Mouse (Mus musculus): ENCODE data around the gene Mogs. TPM values are rescaled to one million over a fixed set of nuclear protein-coding genes. Genes with fewer than 3 reads are reported as not detected.

Mogs gene
- polyA plus RNA-seq, 1 experiment from 2014 or later: 56.3 TPM

DNA sequence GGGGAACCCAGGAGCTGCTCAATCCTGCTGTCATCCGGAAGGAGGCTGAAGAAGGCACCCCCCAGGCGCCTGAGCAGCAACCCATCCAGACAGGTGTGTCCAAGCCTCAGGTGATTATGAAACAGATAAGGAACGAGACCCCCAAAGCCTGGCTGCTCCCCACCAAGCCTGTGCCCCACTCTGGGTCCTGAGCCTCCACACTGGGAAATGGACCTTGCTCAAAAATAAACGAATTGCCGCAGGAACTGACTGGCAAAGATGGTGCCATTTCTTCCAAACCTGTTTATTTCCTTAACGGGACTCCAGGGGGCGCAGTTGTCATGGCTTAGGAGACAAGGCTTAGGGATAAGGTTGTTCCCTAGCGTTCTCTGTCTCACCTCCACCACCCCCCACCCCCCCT is 47.4 kb downstream of the Mogs start:
- peak overlapping the region; percentile 48 for H3K9ac ChIP-seq
- H3K27me3 ChIP-seq (replicated peaks): peaks cover 23% of the 10 kb centered on the region
- ATAC-seq: peak; percentile 15
- peak overlapping the region; percentile 92 for H3K4me2 ChIP-seq (replicated peaks)
- H3K27ac ChIP-seq: no peak overlapping the region
- no peaks in the 10 kb centered on the region for H3K9me3 ChIP-seq
- peaks cover 20% of the 10 kb centered on the region; the same call in 1 of the 2 replicates for H3K4me1 ChIP-seq (replicated peaks)
- H3K36me3 ChIP-seq: no peaks in the 10 kb centered on the region
- WGBS: 3% methylated on average over 8 of the region's 8 CpGs
- peak overlapping the region; percentile 38 for H3K4me3 ChIP-seq (replicated peaks)

DNA sequence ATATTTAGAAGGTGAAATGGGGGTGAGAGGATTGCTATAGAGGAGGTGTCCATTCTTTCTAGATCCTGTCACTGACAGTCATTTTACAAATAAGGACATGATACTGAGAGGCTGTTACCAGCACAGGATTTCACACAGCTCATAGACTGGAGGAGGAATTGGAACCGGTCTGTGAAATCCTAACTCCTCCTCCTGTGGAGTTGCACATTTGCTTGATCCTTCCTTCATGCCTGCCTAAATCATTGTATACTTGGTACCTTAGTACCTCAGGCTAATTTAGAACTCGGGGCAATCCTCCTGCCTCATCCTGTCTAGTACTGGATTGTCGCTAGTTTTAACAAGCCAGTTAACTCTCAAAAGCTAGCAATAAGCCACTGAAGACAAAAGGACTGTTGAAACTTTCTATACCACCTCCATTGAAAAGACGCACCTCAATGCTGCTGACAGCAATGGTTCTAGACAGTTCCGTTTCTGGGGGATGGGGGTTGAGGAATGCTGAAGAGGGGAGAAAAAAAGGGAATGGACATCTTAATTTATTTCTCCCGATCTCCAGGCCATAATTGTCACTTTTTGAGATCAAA is 49.8 kb downstream of the Mogs start:
- peak; percentile 26 for ATAC-seq
- H3K9me3 ChIP-seq: no peaks in the 10 kb centered on the region
- H3K4me3 ChIP-seq (replicated peaks): peak overlapping the region; percentile 91
- WGBS: 4% methylated on average over 6 of the region's 6 CpGs
- peaks cover 23% of the 10 kb centered on the region for H3K27me3 ChIP-seq (replicated peaks)
- no peaks in the 10 kb centered on the region for H3K36me3 ChIP-seq
- H3K4me2 ChIP-seq (replicated peaks): peak overlapping the region; percentile 68
- peaks cover 24% of the 10 kb centered on the region for H3K4me1 ChIP-seq (replicated peaks)
- H3K27ac ChIP-seq: 0 out of 2 replicates have a peak overlapping the region, but pooled peaks have one; percentile 78
- peak overlapping the region; percentile 95 for H3K9ac ChIP-seq

DNA sequence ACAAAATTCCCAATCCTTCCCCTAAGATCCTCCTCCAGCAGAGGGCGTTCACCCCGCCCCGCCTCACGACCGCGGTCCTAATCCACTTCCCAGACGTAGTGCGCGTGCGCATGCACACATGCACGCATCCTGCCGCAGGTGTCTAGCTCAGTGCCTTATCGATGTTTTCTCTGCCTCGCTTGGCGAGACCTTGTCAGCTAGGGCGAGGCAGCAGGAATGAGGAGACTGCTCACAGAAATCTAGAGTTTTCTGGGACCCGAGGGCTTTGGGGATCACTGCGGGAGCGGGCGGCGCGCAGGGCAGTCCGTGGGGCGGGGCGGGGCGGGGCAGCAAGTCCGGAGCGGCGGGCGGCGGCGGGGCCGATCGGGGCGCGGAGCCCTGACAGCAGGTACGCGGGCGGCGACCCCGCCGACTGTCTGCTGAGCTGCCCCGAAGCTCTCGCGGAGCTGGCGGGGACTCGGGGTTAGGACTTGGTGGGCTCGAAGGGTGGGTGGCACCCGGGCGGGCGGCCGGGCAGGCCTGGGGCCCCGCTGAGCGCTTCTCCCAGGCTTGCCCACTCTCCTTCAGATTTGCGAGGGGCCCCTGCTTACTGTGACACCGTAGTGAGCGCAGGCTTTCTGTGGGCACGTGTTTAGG is 50.4 kb downstream of the Mogs start, which contains the start of gene Dctn1:
Gene Dctn1, plus strand, starts transcription at position 314 of the 636 bp plus-strand sequence.
- Histone ChIP-seq H3K4me1 (replicated peaks) (peaks cover 24% of the 10 kb centered on the region), H3K4me2 (replicated peaks) (peak within 1 kb of the TSS; percentile 68), H3K4me3 (replicated peaks) (peak within 1 kb of the TSS; percentile 91), H3K27me3 (replicated peaks) (peaks cover 20% of the 10 kb centered on the region), H3K27ac (peak within 1 kb of the TSS; percentile 78), H3K9me3 (no peaks in the 10 kb centered on the region), H3K36me3 (no peaks in the 10 kb centered on the region), H3K9ac (peak within 1 kb of the TSS; percentile 95)
- under 1% methylated on average over 55 of the region's 58 CpGs for WGBS
- ATAC-seq: peak; percentile 89

DNA sequence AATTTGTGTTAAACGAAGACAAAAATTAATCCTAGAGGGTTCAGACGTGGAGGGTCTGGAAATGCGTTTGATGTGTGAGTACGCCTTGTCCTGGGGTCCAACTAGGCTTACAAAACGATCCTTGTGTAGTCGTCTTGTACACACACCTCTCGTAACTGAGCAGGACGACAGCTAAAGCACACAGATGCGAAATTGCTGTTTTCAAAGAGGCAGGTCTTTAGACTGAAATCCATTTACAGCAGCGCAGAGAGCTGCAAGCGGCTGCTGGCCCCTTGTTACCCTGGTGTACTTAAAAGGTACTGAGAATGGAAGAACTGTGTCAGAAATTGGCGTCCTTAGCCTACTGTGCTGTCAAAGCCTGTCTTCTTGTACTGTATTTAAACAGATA is 50.9 kb downstream of the Mogs start:
- peak; percentile 7; the same call in 1 of the 2 replicates for ATAC-seq
- peak overlapping the region; percentile 91 for H3K4me3 ChIP-seq (replicated peaks)
- H3K9ac ChIP-seq: peak overlapping the region; percentile 95
- H3K36me3 ChIP-seq: no peaks in the 10 kb centered on the region
- H3K4me2 ChIP-seq (replicated peaks): peak overlapping the region; percentile 68
- H3K27me3 ChIP-seq (replicated peaks): peaks cover 15% of the 10 kb centered on the region
- H3K9me3 ChIP-seq: no peaks in the 10 kb centered on the region
- H3K4me1 ChIP-seq (replicated peaks): peaks cover 24% of the 10 kb centered on the region
- peak overlapping the region; percentile 78 for H3K27ac ChIP-seq
- WGBS: under 1% methylated on average over 12 of the region's 12 CpGs

MicroRNA genes within 50 kb of the gene (microRNA counts, 519-probe panel; counts per million panel counts)
- microRNA mmu-miR-3470a+mmu-miR-3470b: 2,026 counts per million, percentile 46 among the panel's probes with 10 or more counts

Other genes starting within 250 kb of the Mogs start
- 1.5 and 1.7 TPM in 2 replicates for gene Sema4f, start 175.7 kb upstream of the Mogs start, polyA plus RNA-seq (2015; fragmentation: Nextera tagmentation; extraction: Ambion mirVana)
- 0.26 and 0.78 TPM in 2 replicates for gene M1ap, start 168.6 kb upstream of the Mogs start, polyA plus RNA-seq (2015; fragmentation: Nextera tagmentation; extraction: Ambion mirVana)
- 9.7 and 9.8 TPM in 2 replicates for gene Dok1, start 82.0 kb upstream of the Mogs start, polyA plus RNA-seq (2015; fragmentation: Nextera tagmentation; extraction: Ambion mirVana)
- gene Loxl3, start 81.3 kb upstream of the Mogs start, polyA plus RNA-seq (2015; fragmentation: Nextera tagmentation; extraction: Ambion mirVana): 12.7 and 14.2 TPM in 2 replicates
- 212 and 228 TPM in 2 replicates for gene Aup1, start 61.0 kb upstream of the Mogs start, polyA plus RNA-seq (2015; fragmentation: Nextera tagmentation; extraction: Ambion mirVana)
- gene Htra2, start 60.2 kb upstream of the Mogs start, polyA plus RNA-seq (2015; fragmentation: Nextera tagmentation; extraction: Ambion mirVana): 72.2 and 86.5 TPM in 2 replicates
- 14.0 and 14.9 TPM in 2 replicates for gene Dqx1, start 57.7 kb upstream of the Mogs start, polyA plus RNA-seq (2015; fragmentation: Nextera tagmentation; extraction: Ambion mirVana)
- gene Tlx2, start 45.2 kb upstream of the Mogs start, polyA plus RNA-seq (2015; fragmentation: Nextera tagmentation; extraction: Ambion mirVana): 18.1 and 22.5 TPM in 2 replicates
- gene Pcgf1, start 37.6 kb upstream of the Mogs start, polyA plus RNA-seq (2015; fragmentation: Nextera tagmentation; extraction: Ambion mirVana): 29.4 and 31.5 TPM in 2 replicates
- 0.35 and 0.49 TPM in 2 replicates for gene Lbx2, start 29.1 kb upstream of the Mogs start, polyA plus RNA-seq (2015; fragmentation: Nextera tagmentation; extraction: Ambion mirVana)
- gene Ccdc142, start 13.9 kb upstream of the Mogs start, polyA plus RNA-seq (2015; fragmentation: Nextera tagmentation; extraction: Ambion mirVana): 2.6 and 3.5 TPM in 2 replicates
- gene Gm42688, start 13.9 kb upstream of the Mogs start, polyA plus RNA-seq (2015; fragmentation: Nextera tagmentation; extraction: Ambion mirVana): 2.3 and 2.4 TPM in 2 replicates
- gene Mrpl53, start 6.5 kb upstream of the Mogs start, polyA plus RNA-seq (2015; fragmentation: Nextera tagmentation; extraction: Ambion mirVana): 123 and 135 TPM in 2 replicates
- gene Wbp1, start 6.1 kb downstream of the Mogs start, polyA plus RNA-seq (2015; fragmentation: Nextera tagmentation; extraction: Ambion mirVana): 79.6 and 89.1 TPM in 2 replicates
- gene Ino80b, start 9.9 kb downstream of the Mogs start, polyA plus RNA-seq (2015; fragmentation: Nextera tagmentation; extraction: Ambion mirVana): 9.0 and 9.4 TPM in 2 replicates
- 23.6 and 26.4 TPM in 2 replicates for gene Rtkn, start 20.0 kb downstream of the Mogs start, polyA plus RNA-seq (2015; fragmentation: Nextera tagmentation; extraction: Ambion mirVana)
- 3.0 and 3.9 TPM in 2 replicates for gene Wdr54, start 40.9 kb downstream of the Mogs start, polyA plus RNA-seq (2015; fragmentation: Nextera tagmentation; extraction: Ambion mirVana)
- gene 1700003E16Rik, start 40.9 kb downstream of the Mogs start, polyA plus RNA-seq (2015; fragmentation: Nextera tagmentation; extraction: Ambion mirVana): 1.4 and 2.0 TPM in 2 replicates
- gene Dctn1, start 50.4 kb downstream of the Mogs start, polyA plus RNA-seq (2015; fragmentation: Nextera tagmentation; extraction: Ambion mirVana): 82.1 and 84.6 TPM in 2 replicates
- 0.39 and 0.41 TPM in 2 replicates for gene Slc4a5, start 104.3 kb downstream of the Mogs start, polyA plus RNA-seq (2015; fragmentation: Nextera tagmentation; extraction: Ambion mirVana)
- gene Mthfd2, start 210.4 kb downstream of the Mogs start, polyA plus RNA-seq (2015; fragmentation: Nextera tagmentation; extraction: Ambion mirVana): 38.4 and 42.0 TPM in 2 replicates
- 56.7 and 63.9 TPM in 2 replicates for gene Mob1a, start 210.5 kb downstream of the Mogs start, polyA plus RNA-seq (2015; fragmentation: Nextera tagmentation; extraction: Ambion mirVana)
- 183 and 188 TPM in 2 replicates for gene Bola3, start 233.7 kb downstream of the Mogs start, polyA plus RNA-seq (2015; fragmentation: Nextera tagmentation; extraction: Ambion mirVana)